Mouse (Mus musculus) intestine, embryonic 14.5 days (tissue): ENCODE data around the gene Anapc13. TPM values are rescaled to one million over a fixed set of nuclear protein-coding genes. Genes with fewer than 3 reads are reported as not detected.
A peak's percentile ranks its signal among the peaks of the same experiment; 100 is the strongest.

Experiments used
- ATAC-seq: fragments of 200-750 bp; cut with Nextera tagmentation; replicated peaks from 2 replicates; pipeline ENCODE4 v1.8.0; 2017; ENCODE audit warnings: low read depth, moderate number of reproducible peaks, moderate TSS enrichment, moderate library complexity; ENCODE audit not compliant: low FRiP score, low TSS enrichment
- DNase-seq: peaks from one replicate; pipeline ENCODE4 v3.0.0-alpha.2; 2018; ENCODE audit warnings: low spot score
- H3K27ac ChIP-seq: fragments of 300-500 bp; sonication (generic); 2 replicates; pipeline ENCODE4 v1.5.1; 2014; ENCODE audit warnings: low read depth, mild to moderate bottlenecking, control low read depth
- H3K27me3 ChIP-seq: fragments of 300-500 bp; sonication (generic); replicated peaks from 2 replicates; pipeline ENCODE4 v1.6.1; 2014; ENCODE audit warnings: low read length, control low read depth; ENCODE audit not compliant: control insufficient read depth, insufficient read depth
- H3K36me3 ChIP-seq: fragments of 300-500 bp; sonication (generic); 2 replicates; pipeline ENCODE4 v1.6.1; 2014; ENCODE audit warnings: low read length, control low read depth; ENCODE audit not compliant: control insufficient read depth, insufficient read depth
- H3K4me1 ChIP-seq: fragments of 300-500 bp; sonication (generic); replicated peaks from 2 replicates; pipeline ENCODE4 v1.6.1; 2014; ENCODE audit warnings: low read length, control low read depth, mixed read lengths; ENCODE audit not compliant: control insufficient read depth, insufficient read depth
- H3K4me2 ChIP-seq: fragments of 300-500 bp; sonication (generic); 2 replicates; pipeline ENCODE4 v1.6.1; 2014; ENCODE audit warnings: low read length
- H3K4me3 ChIP-seq: fragments of 300-500 bp; sonication (generic); 2 replicates; pipeline ENCODE4 v1.5.1; 2014; ENCODE audit warnings: low read depth, low read length, control low read depth, mixed read lengths
- H3K9ac ChIP-seq: fragments of 300-500 bp; sonication (generic); 2 replicates; pipeline ENCODE4 v1.6.1; 2014; ENCODE audit warnings: mild to moderate bottlenecking, low read length
- H3K9me3 ChIP-seq: fragments of 300-500 bp; sonication (generic); 2 replicates; pipeline ENCODE4 v1.6.1; 2016; ENCODE audit warnings: low read length, control low read depth; ENCODE audit not compliant: control insufficient read depth
- WGBS: fragments of 180-500 bp; shearing (Covaris S2); extraction: QIAGEN DNeasy Blood & Tissue Kit; methylation state at CpG from one replicate; pipeline ENCODE4 v1.1.7; 2014; 5-methylcytosine and 5-hydroxymethylcytosine counted together
- polyA plus RNA-seq: library from polyadenylated mRNA; unstranded; fragments of >200 nt; fragmentation: Nextera tagmentation; extraction: Ambion mirVana; gene quantifications from 2 replicates; pipeline ENCODE4 v1.2.1, GENCODE M21; 2014

The Anapc13 gene
- polyA plus RNA-seq, 1 experiment from 2014 or later: 216 TPM

- 5% methylated on average over 4 of the region's 4 CpGs for WGBS
- Histone ChIP-seq H3K27me3 (no peaks in the 10 kb centered on the region), H3K9me3 (no peaks in the 10 kb centered on the region), H3K4me1 (peaks cover 19% of the 10 kb centered on the region), H3K9ac (no peak overlapping the region), H3K36me3 (peaks cover 10% of the 10 kb centered on the region; the same call in 1 of the 2 replicates), H3K4me3 (no peak overlapping the region), H3K4me2 (no peak overlapping the region), H3K27ac (no peak overlapping the region)
- DNase-seq: peak; percentile 83
- ATAC-seq: no peak
Measured at GRCm38 (mm10) chr9:102636553-102636952, 10.5 kb downstream of the Anapc13 start.

GRCm38 (mm10) chr9:102637115-102637514 is 11.0 kb downstream of the Anapc13 start:
- Histone ChIP-seq H3K27me3 (no peaks in the 10 kb centered on the region), H3K4me1 (peaks cover 18% of the 10 kb centered on the region), H3K4me2 (no peak overlapping the region), H3K9me3 (no peaks in the 10 kb centered on the region), H3K36me3 (peaks cover 10% of the 10 kb centered on the region; the same call in 1 of the 2 replicates), H3K4me3 (no peak overlapping the region), H3K27ac (no peak overlapping the region), H3K9ac (no peak overlapping the region)
- DNase-seq (no peak), ATAC-seq (no peak; the same call in 1 of the 2 replicates)
- WGBS: 39% methylated on average over 4 of the region's 4 CpGs

GRCm38 (mm10) chr9:102638963-102639362 is 12.9 kb downstream of the Anapc13 start:
- H3K4me3 ChIP-seq: no peak overlapping the region
- no peak overlapping the region for H3K9ac ChIP-seq
- peak overlapping the region; percentile 59 for H3K27ac ChIP-seq
- ATAC-seq (no peak), DNase-seq (no peak)
- peaks cover 36% of the 10 kb centered on the region for H3K4me1 ChIP-seq
- WGBS: 42% methylated on average over 7 of the region's 7 CpGs
- no peaks in the 10 kb centered on the region for H3K9me3 ChIP-seq
- H3K27me3 ChIP-seq: no peaks in the 10 kb centered on the region
- peaks cover 7% of the 10 kb centered on the region; the same call in 1 of the 2 replicates for H3K36me3 ChIP-seq
- no peak overlapping the region for H3K4me2 ChIP-seq

- DNase-seq (no peak), ATAC-seq (no peak)
- Histone ChIP-seq H3K4me2 (no peak overlapping the region), H3K4me1 (peaks cover 42% of the 10 kb centered on the region), H3K9ac (no peak overlapping the region), H3K27me3 (no peaks in the 10 kb centered on the region), H3K27ac (peak overlapping the region; percentile 59), H3K36me3 (peaks cover 2% of the 10 kb centered on the region; the same call in 1 of the 2 replicates), H3K4me3 (no peak overlapping the region), H3K9me3 (no peaks in the 10 kb centered on the region)
- 76% methylated on average over 8 of the region's 8 CpGs for WGBS
Measured at GRCm38 (mm10) chr9:102639510-102639909, 13.4 kb downstream of the Anapc13 start.

GRCm38 (mm10) chr9:102641531-102641930 is 15.4 kb downstream of the Anapc13 start:
- Histone ChIP-seq H3K27me3 (no peaks in the 10 kb centered on the region), H3K4me1 (peaks cover 48% of the 10 kb centered on the region), H3K27ac (no peak overlapping the region), H3K4me3 (no peak overlapping the region), H3K9me3 (no peaks in the 10 kb centered on the region), H3K9ac (no peak overlapping the region), H3K4me2 (no peak overlapping the region), H3K36me3 (no peaks in the 10 kb centered on the region)
- ATAC-seq (no peak), DNase-seq (no peak)
- 61% methylated on average over 6 of the region's 6 CpGs for WGBS

- WGBS: 14% methylated on average over 8 of the region's 8 CpGs
- Histone ChIP-seq H3K36me3 (no peaks in the 10 kb centered on the region), H3K27ac (peak overlapping the region; percentile 96), H3K9ac (peak overlapping the region; percentile 38; the same call in 1 of the 2 replicates), H3K4me2 (peak overlapping the region; percentile 43), H3K9me3 (no peaks in the 10 kb centered on the region), H3K4me3 (no peak overlapping the region), H3K4me1 (peaks cover 46% of the 10 kb centered on the region), H3K27me3 (no peaks in the 10 kb centered on the region)
- DNase-seq (peak; percentile 69), ATAC-seq (peak; percentile 22; the same call in 1 of the 2 replicates)
Measured at GRCm38 (mm10) chr9:102643071-102643485, 17.0 kb downstream of the Anapc13 start.

GRCm38 (mm10) chr9:102643486-102644101 is 17.5 kb downstream of the Anapc13 start:
- Histone ChIP-seq H3K4me3 (no peak overlapping the region), H3K36me3 (no peaks in the 10 kb centered on the region), H3K9ac (peak overlapping the region; percentile 38), H3K27ac (peak overlapping the region; percentile 96), H3K9me3 (no peaks in the 10 kb centered on the region), H3K4me1 (peaks cover 46% of the 10 kb centered on the region), H3K4me2 (peak overlapping the region; percentile 43), H3K27me3 (no peaks in the 10 kb centered on the region)
- DNase-seq: peak; percentile 90
- WGBS: 3% methylated on average over 10 of the region's 10 CpGs
- ATAC-seq: peak; percentile 77

- 60% methylated on average over 3 of the region's 3 CpGs for WGBS
- Histone ChIP-seq H3K4me1 (peaks cover 43% of the 10 kb centered on the region), H3K9ac (no peak overlapping the region), H3K9me3 (no peaks in the 10 kb centered on the region), H3K4me3 (no peak overlapping the region), H3K27me3 (no peaks in the 10 kb centered on the region), H3K27ac (peak overlapping the region; percentile 96), H3K4me2 (no peak overlapping the region), H3K36me3 (no peaks in the 10 kb centered on the region)
- DNase-seq (no peak), ATAC-seq (no peak)
Measured at GRCm38 (mm10) chr9:102645119-102645695, 19.1 kb downstream of the Anapc13 start.

- ATAC-seq (no peak), DNase-seq (no peak)
- 76% methylated on average over 6 of the region's 6 CpGs for WGBS
- no peaks in the 10 kb centered on the region for H3K9me3 ChIP-seq
- H3K4me2 ChIP-seq: no peak overlapping the region
- no peak overlapping the region for H3K27ac ChIP-seq
- H3K4me3 ChIP-seq: no peak overlapping the region
- no peaks in the 10 kb centered on the region for H3K36me3 ChIP-seq
- H3K4me1 ChIP-seq: peaks cover 55% of the 10 kb centered on the region
- no peaks in the 10 kb centered on the region for H3K27me3 ChIP-seq
- no peak overlapping the region for H3K9ac ChIP-seq
Measured at GRCm38 (mm10) chr9:102647010-102647409, 20.9 kb downstream of the Anapc13 start.
